Mouse (Mus musculus): ENCODE measurements at regions not wholly inside any gene's neighbourhood (a gene's known extent, or its start where the extent isn't known, plus 50 kb on each side); places are given as distances from the start of the nearest gene placed in this dataset.

DNA sequence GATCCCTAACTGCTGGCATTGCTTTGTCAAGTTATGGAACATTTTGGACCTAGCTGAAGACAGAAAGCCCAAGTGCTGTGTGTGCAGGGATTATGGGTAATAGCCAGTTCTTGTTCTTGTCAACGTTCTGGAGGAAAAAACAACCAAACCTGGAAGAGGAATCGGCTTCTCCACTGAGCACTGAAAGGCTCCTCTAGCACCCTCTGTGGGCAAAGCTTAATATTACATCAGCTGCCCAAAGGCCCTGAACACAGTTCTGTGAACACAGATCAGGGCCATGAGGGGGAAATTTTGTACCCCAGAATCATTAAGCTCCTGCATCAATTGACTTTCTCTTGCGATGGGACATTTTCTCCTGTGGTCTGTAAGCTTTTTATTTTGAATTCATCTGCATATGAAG lies 112.9 kb upstream of the Map3k7 start:
- Histone ChIP-seq H3K36me3 (ENCODE audit: control insufficient read depth, insufficient read depth, low read length) (no peaks in the 10 kb centered on the region), H3K4me3 (ENCODE audit: low read depth, low read length) (no peak overlapping the region), H3K9ac (ENCODE audit: low read length) (no peak overlapping the region), H3K4me1 (replicated peaks; ENCODE audit: control insufficient read depth, insufficient read depth) (no peaks in the 10 kb centered on the region), H3K9me3 (ENCODE audit: control insufficient read depth, low read length) (no peaks in the 10 kb centered on the region), H3K27me3 (ENCODE audit: control insufficient read depth, insufficient read depth, low read length) (no peaks in the 10 kb centered on the region), H3K4me2 (replicated peaks; ENCODE audit: low read depth) (no peak overlapping the region), H3K27ac (replicated peaks) (no peak overlapping the region)
- TF ChIP-seq CTCF (IDR thresholded peaks at IDR 0.05; ENCODE audit: low read depth) (peak; percentile 65), EP300 (optimal IDR thresholded peaks at IDR 0.05) (no peak)
- WGBS = 49% methylated on average over 3 of the region's 3 CpGs
- DNase-seq (ENCODE audit: low spot score) (no peak), ATAC-seq (ENCODE audit: low FRiP score, low TSS enrichment) (no peak)

DNA sequence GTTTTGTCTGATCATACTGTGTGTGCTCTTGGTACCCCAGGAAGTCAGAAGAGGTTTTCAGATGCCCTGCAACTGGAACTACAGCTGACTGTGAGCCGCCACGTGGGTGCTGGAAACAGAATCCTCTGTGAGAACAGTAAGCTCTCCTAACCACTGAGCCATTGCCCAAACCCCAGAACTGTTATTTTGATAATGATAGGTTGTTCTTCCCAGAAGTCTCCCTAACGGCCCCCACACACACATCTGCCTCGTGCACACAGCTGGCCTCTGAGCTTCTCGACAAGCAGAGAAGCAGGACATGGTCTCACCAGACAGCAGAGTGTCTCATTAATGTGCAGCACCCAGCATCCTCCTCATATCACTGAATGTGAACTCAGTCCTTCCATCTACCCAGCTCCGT lies 110.0 kb upstream of the Map3k7 start:
- Histone ChIP-seq H3K27ac (replicated peaks) (no peak overlapping the region), H3K9ac (ENCODE audit: low read length) (no peak overlapping the region), H3K9me3 (ENCODE audit: control insufficient read depth, low read length) (no peaks in the 10 kb centered on the region), H3K4me2 (replicated peaks; ENCODE audit: low read depth) (no peak overlapping the region), H3K27me3 (ENCODE audit: control insufficient read depth, insufficient read depth, low read length) (no peaks in the 10 kb centered on the region), H3K4me1 (replicated peaks; ENCODE audit: control insufficient read depth, insufficient read depth) (no peaks in the 10 kb centered on the region), H3K36me3 (ENCODE audit: control insufficient read depth, insufficient read depth, low read length) (no peaks in the 10 kb centered on the region), H3K4me3 (ENCODE audit: low read depth, low read length) (no peak overlapping the region)
- ATAC-seq (ENCODE audit: low FRiP score, low TSS enrichment) (no peak), DNase-seq (ENCODE audit: low spot score) (no peak)
- WGBS = 85% methylated on average over 6 of the region's 6 CpGs
- no peak for TF ChIP-seq EP300 (optimal IDR thresholded peaks at IDR 0.05)
- no peak for TF ChIP-seq CTCF (IDR thresholded peaks at IDR 0.05; ENCODE audit: low read depth)

DNA sequence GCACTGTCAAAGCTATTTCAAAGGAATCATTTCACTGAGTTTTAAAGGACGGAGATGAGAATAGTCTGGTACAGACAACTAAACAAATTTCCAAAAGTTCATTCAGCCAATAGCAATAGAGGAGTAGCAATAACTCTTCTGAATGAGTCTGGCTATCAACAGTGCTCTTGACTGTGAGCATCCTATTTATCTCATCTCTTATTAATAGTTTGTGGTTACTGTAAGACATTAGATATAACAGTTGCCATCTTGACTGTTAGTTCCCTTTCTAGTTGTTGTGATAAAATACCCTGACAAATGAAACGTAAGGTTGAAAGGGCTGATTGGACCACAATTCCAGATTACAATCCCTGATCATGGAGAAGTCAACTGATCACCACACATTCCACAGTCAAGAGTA lies 103.5 kb upstream of the Map3k7 start:
- Histone ChIP-seq H3K9me3 (ENCODE audit: control insufficient read depth, low read length) (no peaks in the 10 kb centered on the region), H3K4me3 (ENCODE audit: low read depth, low read length) (no peak overlapping the region), H3K9ac (ENCODE audit: low read length) (no peak overlapping the region), H3K27me3 (ENCODE audit: control insufficient read depth, insufficient read depth, low read length) (no peaks in the 10 kb centered on the region), H3K4me2 (replicated peaks; ENCODE audit: low read depth) (no peak overlapping the region), H3K4me1 (replicated peaks; ENCODE audit: control insufficient read depth, insufficient read depth) (no peaks in the 10 kb centered on the region), H3K36me3 (ENCODE audit: control insufficient read depth, insufficient read depth, low read length) (no peaks in the 10 kb centered on the region), H3K27ac (replicated peaks) (no peak overlapping the region)
- TF ChIP-seq CTCF (IDR thresholded peaks at IDR 0.05; ENCODE audit: low read depth) (no peak), EP300 (optimal IDR thresholded peaks at IDR 0.05) (no peak)
- ATAC-seq (ENCODE audit: low FRiP score, low TSS enrichment) (no peak), DNase-seq (ENCODE audit: low spot score) (no peak)
- WGBS = 88% methylated on average over 2 of the region's 2 CpGs

DNA sequence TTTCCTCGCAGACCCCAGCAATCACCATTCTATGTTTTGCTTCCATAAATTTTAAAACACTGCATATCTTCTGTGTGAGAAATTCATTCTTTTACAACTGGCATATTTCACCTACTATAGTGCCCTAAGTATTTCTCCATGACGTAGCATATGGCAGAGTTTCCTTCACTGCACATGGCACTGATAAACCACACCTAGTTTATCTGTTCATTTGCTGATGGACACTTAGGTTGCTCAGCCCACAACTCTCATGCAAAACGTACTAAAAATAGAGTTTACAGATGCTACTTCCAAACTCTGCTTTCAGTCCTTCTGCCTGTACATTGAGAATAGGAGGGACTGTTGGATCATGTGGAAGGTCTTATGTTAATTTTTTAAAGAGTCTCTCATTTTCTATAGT lies 102.7 kb upstream of the Map3k7 start:
- Histone ChIP-seq H3K27ac (replicated peaks) (no peak overlapping the region), H3K9me3 (ENCODE audit: control insufficient read depth, low read length) (no peaks in the 10 kb centered on the region), H3K4me2 (replicated peaks; ENCODE audit: low read depth) (no peak overlapping the region), H3K27me3 (ENCODE audit: control insufficient read depth, insufficient read depth, low read length) (no peaks in the 10 kb centered on the region), H3K4me3 (ENCODE audit: low read depth, low read length) (no peak overlapping the region), H3K9ac (ENCODE audit: low read length) (no peak overlapping the region), H3K4me1 (replicated peaks; ENCODE audit: control insufficient read depth, insufficient read depth) (no peaks in the 10 kb centered on the region), H3K36me3 (ENCODE audit: control insufficient read depth, insufficient read depth, low read length) (no peaks in the 10 kb centered on the region)
- no peak for TF ChIP-seq EP300 (optimal IDR thresholded peaks at IDR 0.05)
- no peak for TF ChIP-seq CTCF (IDR thresholded peaks at IDR 0.05; ENCODE audit: low read depth)
- 80% methylated on average over 3 of the region's 3 CpGs for WGBS
- no peak for ATAC-seq (ENCODE audit: low FRiP score, low TSS enrichment)
- DNase-seq (ENCODE audit: low spot score) = no peak

DNA sequence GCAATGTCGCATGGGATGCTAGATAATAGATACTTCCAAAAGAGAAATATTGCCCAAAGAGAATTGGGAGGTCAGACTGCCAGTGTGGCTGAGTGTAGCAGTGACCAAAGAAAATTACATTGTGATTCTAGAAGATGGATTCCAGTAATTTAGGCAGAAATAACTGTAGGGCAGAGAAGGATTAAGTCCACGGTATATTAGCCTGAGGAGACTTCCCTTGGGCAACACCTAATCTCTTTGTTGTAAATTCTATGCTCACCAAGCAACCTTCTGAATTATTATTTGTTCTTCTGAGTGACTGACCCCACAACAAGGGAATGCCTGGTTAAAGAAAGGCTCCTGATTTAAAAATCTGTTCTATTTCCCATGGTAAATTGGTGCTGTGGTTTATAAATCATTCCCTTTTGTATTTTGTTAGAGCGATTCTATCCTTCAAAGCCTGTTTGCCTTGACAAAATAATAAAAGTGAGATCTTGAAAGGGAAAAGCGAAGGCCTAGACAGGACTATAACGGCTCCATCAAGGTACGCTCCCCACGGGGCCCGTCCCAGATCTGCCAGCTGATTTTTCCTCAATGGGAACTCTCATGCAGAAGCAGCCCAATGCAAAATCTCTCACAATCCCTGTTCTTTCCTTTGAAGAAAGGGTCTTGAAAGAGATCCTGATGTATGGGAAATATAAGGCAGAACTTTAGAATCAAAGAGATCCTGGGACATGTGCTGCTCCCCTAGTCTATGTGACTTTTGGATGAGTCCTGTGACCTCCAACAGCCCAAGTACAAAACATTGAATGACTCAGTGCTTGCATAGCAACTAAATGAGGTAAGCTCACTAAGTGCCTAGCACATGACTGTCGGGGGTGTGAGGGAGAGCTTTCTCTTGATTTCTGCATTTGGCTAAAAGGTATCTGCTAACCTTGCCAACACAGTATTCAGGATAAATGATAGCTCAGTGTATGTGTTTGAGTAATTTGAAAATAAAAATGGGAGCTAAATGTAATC lies 90.6 kb upstream of the Map3k7 start:
- no peak; the same call in 1 of the 2 replicates for ATAC-seq (ENCODE audit: low FRiP score, low TSS enrichment)
- H3K27ac ChIP-seq (replicated peaks) = no peak overlapping the region
- no peak overlapping the region for H3K4me2 ChIP-seq (replicated peaks; ENCODE audit: low read depth)
- DNase-seq (ENCODE audit: low spot score) = no peak
- H3K9ac ChIP-seq (ENCODE audit: low read length) = no peak overlapping the region
- H3K4me1 ChIP-seq (replicated peaks; ENCODE audit: control insufficient read depth, insufficient read depth) = no peaks in the 10 kb centered on the region
- 58% methylated on average over 9 of the region's 9 CpGs for WGBS
- no peaks in the 10 kb centered on the region for H3K36me3 ChIP-seq (ENCODE audit: control insufficient read depth, insufficient read depth, low read length)
- H3K27me3 ChIP-seq (ENCODE audit: control insufficient read depth, insufficient read depth, low read length) = no peaks in the 10 kb centered on the region
- TF ChIP-seq EP300 (optimal IDR thresholded peaks at IDR 0.05) (no peak), CTCF (IDR thresholded peaks at IDR 0.05; ENCODE audit: low read depth) (no peak)
- no peak overlapping the region for H3K4me3 ChIP-seq (ENCODE audit: low read depth, low read length)
- no peaks in the 10 kb centered on the region for H3K9me3 ChIP-seq (ENCODE audit: control insufficient read depth, low read length)

DNA sequence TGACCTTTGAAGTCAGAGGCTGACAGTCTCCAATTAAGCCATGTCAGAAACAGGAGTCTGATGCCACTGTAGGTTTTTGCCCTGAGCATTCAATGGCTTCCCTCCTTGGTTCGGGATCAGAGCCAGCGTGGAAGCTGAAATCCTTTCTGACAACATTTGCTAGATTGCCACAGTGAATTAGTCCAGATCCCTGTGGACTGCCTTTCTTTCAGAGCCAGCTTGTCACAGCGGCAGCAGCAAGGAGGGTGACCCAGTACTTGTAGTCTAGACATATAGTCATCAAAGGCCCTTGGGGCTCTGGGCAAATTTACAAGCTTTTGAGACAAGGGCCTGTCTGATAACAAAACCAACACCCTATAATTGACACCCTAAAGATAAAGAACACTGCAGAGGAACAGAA lies 86.5 kb upstream of the Map3k7 start:
- Histone ChIP-seq H3K4me3 (ENCODE audit: low read depth, low read length) (no peak overlapping the region), H3K27me3 (ENCODE audit: control insufficient read depth, insufficient read depth, low read length) (no peaks in the 10 kb centered on the region), H3K36me3 (ENCODE audit: control insufficient read depth, insufficient read depth, low read length) (no peaks in the 10 kb centered on the region), H3K4me2 (replicated peaks; ENCODE audit: low read depth) (no peak overlapping the region), H3K9ac (ENCODE audit: low read length) (no peak overlapping the region), H3K27ac (replicated peaks) (no peak overlapping the region), H3K9me3 (ENCODE audit: control insufficient read depth, low read length) (no peaks in the 10 kb centered on the region), H3K4me1 (replicated peaks; ENCODE audit: control insufficient read depth, insufficient read depth) (no peaks in the 10 kb centered on the region)
- WGBS = 38% methylated on average over 3 of the region's 3 CpGs
- TF ChIP-seq CTCF (IDR thresholded peaks at IDR 0.05; ENCODE audit: low read depth) = no peak
- TF ChIP-seq EP300 (optimal IDR thresholded peaks at IDR 0.05) = no peak
- no peak for DNase-seq (ENCODE audit: low spot score)
- no peak for ATAC-seq (ENCODE audit: low FRiP score, low TSS enrichment)
